Mouse (Mus musculus): ENCODE data around the gene Entr1. TPM values are rescaled to one million over a fixed set of nuclear protein-coding genes. Genes with fewer than 3 reads are reported as not detected.
"Not testable (repeated sequence)": the region's sequence is repeated elsewhere in the genome, so short reads cannot be mapped to it uniquely, and the experiment has no call there.

Entr1 gene
- total RNA-seq, 2 experiments from 2014 or later, result 55.4 to 58.6 TPM

GRCm38 (mm10) chr2:26391617-26392016 is 2.5 kb upstream of the Entr1 start:
- DNase-seq, result no peak
- intact Hi-C loops (cut with DNase I), result no loop called here

DNA sequence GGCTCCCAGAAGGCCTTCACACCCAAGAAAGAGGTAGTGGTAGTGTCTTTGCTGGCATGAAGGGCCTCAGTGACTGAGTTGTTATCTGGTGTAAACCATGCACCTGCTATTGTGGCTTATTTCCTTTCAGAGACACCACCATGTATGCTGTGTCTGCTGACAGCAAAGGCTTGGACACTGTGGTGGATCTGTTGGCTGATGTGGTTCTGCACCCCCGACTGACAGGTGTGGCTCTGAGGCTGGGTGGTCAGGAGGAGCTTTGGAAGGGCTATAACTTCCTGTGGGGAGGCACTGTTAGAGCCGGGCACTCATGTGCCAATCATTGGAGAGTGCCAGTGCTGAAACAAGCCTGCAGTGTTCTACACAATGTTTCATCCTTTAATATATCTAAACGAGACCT is 1.8 kb upstream of the Entr1 start:
- DNase-seq, result no peak
- intact Hi-C loops (cut with DNase I), result no loop called here

DNA sequence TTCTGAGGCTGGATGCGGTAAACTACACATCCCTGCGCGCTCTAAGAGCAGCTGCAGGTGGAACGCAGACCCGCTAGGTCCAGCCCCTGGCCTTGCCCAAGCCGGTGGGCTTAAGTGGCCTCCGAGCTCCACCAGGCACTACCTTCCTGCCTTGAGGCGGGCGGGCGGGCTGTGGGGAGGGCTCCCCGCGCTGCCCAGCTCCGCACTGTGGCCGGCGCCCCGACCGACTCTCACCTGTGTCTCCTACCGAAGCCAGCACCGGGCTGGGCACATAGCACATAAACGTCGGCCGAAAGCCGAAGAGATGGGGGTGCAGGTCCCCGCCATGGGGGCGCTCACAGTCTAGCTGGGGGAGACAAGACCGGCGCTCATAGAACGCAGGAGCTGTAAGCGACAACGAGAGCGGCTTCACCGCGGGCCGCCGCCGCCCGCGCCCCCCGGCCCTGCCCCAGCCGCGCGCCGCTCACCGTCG is 398 bp downstream of the Entr1 start:
- intact Hi-C loops (cut with DNase I), result loop anchor here (2.0 kb wide), 1 partner anchor 36 kb away; the partner anchor contains the start of gene Dnlz
- no peak for DNase-seq

- DNase-seq, result no peak
- intact Hi-C loops (cut with DNase I), result loop anchor here (2.0 kb wide), 1 partner anchor 35 kb away; the partner anchor contains the start of gene Dnlz
Observed at GRCm38 (mm10) chr2:26387713-26388112, 1.4 kb downstream of the Entr1 start.

DNA sequence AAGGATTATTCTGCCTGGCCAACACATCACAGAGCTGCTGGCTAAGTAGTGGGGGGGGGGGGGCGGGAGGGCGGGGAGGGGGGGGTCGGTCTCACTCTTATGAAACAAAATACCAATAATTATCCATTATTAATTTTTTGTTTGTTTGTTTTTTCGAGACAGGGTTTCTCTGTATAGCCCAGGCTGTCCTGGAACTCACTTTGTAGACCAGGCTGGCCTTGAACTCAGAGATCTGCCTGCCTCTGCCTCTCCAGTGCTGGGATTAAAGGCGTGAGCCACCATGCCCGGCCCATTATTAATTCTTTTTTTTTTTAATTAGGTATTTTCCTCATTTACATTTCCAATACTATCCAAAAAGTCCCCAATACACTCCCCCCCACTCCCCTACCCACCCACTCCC is 8.2 kb downstream of the Entr1 start:
- DNase-seq; intact Hi-C loops (cut with DNase I): not testable (repeated sequence)

- peak; percentile 79 to 85 for DNase-seq
- intact Hi-C loops (cut with DNase I), result no loop called here
Observed at GRCm38 (mm10) chr2:26380131-26380771, 8.9 kb downstream of the Entr1 start, which contains the start of gene Snapc4. Gene Snapc4 (minus strand): TSS chr2:26380653.

DNA sequence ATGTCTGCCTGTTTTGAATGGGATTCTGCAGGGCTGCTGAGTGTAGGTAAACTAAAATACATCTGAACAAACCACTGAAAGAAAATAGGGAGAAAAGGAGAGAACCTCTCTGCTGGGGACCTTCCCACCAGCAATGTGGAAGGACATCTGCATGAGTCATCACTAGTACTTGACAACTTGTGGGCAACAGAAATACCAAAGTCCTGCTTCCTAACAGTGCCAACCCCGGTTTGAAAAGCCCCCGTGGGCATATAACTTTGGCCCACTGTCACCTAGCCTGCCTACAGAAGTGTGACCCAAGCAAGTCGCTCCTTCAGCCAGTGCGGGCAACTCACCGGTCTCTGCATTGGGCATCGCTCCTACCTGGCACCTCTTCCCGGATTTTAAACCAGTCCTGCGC is 16.7 kb downstream of the Entr1 start:
- DNase-seq, result no peak
- intact Hi-C loops (cut with DNase I), result no loop called here

- intact Hi-C loops (cut with DNase I), result no loop called here
Observed at GRCm38 (mm10) chr2:26368572-26368971, 20.5 kb downstream of the Entr1 start.

DNA sequence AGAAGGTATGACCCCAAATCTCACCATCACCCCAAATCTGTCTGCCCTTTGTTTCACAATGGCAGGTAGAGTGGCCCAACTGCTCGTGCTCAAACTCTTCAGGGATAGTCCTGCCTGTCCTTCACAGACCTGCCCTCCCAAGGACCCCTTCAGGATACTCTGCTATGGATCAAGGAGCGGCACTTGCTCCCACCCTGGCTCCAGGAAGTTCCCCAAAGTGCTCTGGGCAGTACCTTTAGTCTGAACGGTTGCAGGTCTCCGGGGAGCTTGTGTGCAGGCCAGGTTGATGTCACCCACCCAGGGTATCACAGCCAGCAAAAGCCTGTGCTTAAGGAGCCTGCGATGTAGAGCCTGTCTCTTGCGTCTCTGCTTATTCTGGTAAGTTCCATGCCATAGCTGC is 21.2 kb downstream of the Entr1 start:
- intact Hi-C loops (cut with DNase I), result no loop called here
- DNase-seq, result no peak

More at GRCm38 (mm10) chr2:26368572-26368971, 20.5 kb downstream of the Entr1 start:
- peak; percentile 57 to 74 for DNase-seq

GRCm38 (mm10) chr2:26364738-26365465 is 24.2 kb downstream of the Entr1 start:
- intact Hi-C loops (cut with DNase I), result no loop called here
- peak; percentile 86 to 88 for DNase-seq

DNA sequence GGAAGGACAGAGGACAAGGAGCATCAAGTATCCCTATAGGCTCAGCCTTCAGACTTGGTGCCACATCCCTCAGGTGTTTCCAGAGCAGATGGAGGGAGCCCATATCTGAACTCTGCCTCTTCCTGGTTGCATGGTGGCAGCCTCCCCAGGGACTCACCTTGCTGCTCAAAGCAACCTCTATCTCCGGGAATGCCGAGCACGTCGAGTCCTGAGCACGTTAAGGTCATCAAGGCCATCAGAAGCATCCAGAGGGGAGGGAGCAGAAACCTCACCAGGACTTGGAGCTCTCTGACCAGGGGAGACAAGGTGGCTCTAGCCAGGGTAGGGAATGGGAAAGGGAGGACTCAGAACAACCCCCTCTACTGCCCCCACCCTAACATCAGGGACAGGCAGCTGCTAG is 25.6 kb downstream of the Entr1 start:
- no peak for DNase-seq
- intact Hi-C loops (cut with DNase I), result no loop called here

DNA sequence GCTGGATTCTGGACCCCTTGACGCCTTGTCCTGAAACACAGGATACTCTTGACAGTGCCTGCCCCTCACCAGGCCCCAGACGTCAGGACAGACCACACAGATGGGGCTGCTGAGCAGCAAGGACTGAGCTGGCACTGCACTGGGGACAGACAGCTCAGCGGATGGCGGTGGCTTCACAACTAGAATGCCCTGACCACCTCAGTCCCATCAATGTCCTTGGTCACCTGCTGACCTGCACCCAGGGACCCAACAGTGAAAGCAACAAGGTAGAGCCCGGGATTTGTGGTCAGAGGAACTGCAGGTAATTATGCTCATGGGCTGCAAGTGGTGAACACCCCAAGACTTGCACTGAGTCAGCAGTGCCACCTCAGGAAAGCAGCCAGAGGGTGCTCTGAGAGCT is 26.1 kb downstream of the Entr1 start:
- DNase-seq, result no peak
- intact Hi-C loops (cut with DNase I), result no loop called here

DNA sequence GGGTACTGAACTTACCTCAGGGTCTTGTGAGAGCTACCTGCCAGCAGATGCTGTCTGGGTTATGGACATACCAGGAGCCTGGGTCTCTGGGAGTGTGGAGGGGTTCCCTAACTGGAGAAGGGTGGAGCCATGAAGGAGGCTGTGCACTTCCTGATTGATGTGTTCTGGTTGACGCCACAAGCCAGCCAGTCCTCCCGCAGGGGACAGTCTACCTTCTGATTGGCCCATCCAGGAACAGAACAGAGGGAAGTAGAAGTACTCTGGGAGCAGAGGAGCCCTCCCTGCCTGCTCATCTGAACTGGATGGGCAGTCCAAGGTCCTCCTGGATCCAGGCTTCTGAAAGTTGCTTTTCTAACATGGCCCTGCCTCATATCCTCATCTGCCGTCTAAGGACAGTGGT is 28.3 kb downstream of the Entr1 start, which contains the start of gene Card9:
Card9 (minus strand) TSS at position 147 of the 400 bp plus-strand sequence.
- DNase-seq, result no peak
- intact Hi-C loops (cut with DNase I), result no loop called here

GRCm38 (mm10) chr2:26359983-26360382 is 29.1 kb downstream of the Entr1 start:
- DNase-seq, result peak; percentile 54 to 56
- intact Hi-C loops (cut with DNase I), result no loop called here

DNA sequence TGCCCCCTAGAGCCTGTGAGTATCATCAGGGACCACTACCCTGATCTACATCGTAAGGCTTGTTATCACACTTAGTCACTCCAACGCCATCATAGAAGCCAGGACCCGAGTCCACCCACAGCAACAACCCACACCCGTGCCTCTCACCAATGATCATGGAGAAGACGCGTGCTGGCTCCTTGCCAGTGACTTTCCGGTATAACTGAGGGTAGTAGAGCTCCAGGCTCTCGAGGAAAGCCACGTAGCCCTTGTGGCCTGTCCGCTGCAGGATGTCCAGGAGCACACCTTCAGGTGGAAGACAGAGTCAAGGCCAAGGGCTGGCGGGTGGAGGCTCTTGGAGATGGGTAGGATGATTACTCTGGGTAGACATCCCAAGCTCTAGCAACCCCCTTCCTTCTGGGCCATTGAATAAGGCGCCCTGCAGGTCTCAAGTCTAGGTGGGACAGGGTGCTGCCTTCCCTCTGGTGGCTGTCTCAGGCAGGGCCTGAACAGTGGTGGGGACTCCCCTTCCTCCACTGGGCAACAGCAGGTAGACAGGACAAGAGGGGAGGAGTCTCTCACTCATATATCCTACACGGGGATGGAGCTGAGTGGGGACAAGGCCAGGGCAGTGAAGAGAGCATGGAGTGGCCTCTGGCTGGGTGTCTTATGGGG is 30.3 kb downstream of the Entr1 start:
- no peak for DNase-seq
- intact Hi-C loops (cut with DNase I), result no loop called here

GRCm38 (mm10) chr2:26357484-26357883 is 31.6 kb downstream of the Entr1 start:
- intact Hi-C loops (cut with DNase I), result no loop called here
- no peak for DNase-seq

DNA sequence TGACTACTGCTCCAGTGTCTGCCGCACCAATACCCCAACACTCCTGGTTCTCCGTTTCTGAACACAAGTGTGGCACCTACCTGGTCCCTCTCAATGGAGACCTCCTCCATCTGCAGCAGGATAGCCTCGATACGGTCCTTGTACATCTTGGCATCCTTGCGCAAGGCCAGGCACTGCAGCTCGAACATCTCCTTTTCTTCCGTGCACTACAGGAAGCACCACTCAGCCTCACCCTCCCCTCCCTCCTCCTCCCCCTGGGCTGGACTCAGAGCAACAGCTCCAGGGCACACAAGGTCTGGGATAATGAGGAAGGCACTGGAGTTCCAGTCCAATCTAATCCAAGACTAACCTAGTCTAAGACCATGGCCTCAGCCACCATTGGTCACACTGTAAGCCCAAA is 32.4 kb downstream of the Entr1 start:
- intact Hi-C loops (cut with DNase I), result no loop called here
- DNase-seq, result no peak

DNA sequence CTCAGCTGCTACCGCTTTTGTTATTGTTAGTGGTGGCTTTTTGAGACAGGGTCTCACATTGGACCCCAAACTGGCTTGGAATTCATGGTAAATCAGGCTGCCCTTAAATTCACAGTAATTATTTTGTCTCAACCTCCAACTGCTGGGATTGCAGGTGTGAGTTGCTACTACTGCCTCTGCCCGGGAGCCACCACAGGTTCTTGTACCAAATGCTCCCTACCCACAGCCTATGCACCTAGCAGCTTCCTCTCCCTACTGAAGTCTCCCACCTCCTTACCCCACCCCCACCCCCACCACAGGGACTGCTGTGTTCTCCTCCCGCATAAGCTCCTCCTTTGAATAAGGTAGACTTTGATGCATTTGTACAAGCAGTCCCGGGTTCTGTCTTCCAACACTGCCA is 32.9 kb downstream of the Entr1 start:
- no peak for DNase-seq
- intact Hi-C loops (cut with DNase I), result no loop called here

DNA sequence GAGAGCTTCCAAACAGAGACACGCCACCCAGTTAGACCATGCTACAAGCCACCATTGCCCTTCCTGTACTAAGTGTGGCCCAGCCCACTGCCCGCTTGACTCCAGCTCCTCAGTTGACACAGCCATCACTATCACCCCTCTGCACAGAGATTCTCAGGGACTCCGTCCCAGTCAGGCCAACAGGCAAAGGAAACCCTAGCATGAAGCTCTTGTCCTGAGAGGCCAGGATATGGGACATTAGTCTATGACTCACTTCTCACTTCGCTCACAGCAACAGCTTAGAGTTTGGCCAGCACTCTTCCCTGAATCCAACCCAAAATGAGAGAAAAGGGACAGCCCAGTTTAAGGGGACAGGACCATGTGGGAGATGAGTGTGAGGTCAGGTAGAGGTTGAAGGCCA is 34.7 kb downstream of the Entr1 start:
- intact Hi-C loops (cut with DNase I), result loop anchor here (5.0 kb wide), 2 partner anchors 37 to 53 kb away; partner anchors contain the start of genes Gpsm1 and Inpp5e
- no peak for DNase-seq

- no peak for DNase-seq
- intact Hi-C loops (cut with DNase I), result loop anchor here (2.0 to 5.0 kb wide), 4 partner anchors 35 to 54 kb away; partner anchors contain the start of genes Entr1, Gpsm1, Inpp5e and Pmpca
Observed at GRCm38 (mm10) chr2:26353066-26353980, 35.8 kb downstream of the Entr1 start.

Measured in heart, postnatal 14 days (tissue).